Mouse (Mus musculus) embryonic facial prominence, embryonic 14.5 days (tissue): ENCODE results near the gene St8sia6. TPM values are rescaled to one million over a fixed set of nuclear protein-coding genes. Genes with fewer than 3 reads are reported as not detected.

ENCODE experiments used
- ATAC-seq: fragments of 200-750 bp; cut with Nextera tagmentation; 2 replicates; pipeline ENCODE4 v1.8.0; 2017; ENCODE audit warnings: low read depth, moderate number of reproducible peaks, moderate TSS enrichment
- DNase-seq: peaks from one replicate; pipeline ENCODE4 v3.0.0-alpha.2; 2015; ENCODE audit warnings: low spot score
- H3K27ac ChIP-seq: fragments of 300-500 bp; sonication (generic); replicated peaks from 2 replicates; pipeline ENCODE4 v1.5.1; 2014; ENCODE audit warnings: low read depth, mild to moderate bottlenecking, low read length, moderate library complexity
- H3K27me3 ChIP-seq: fragments of 300-500 bp; sonication (generic); replicated peaks from 2 replicates; pipeline ENCODE4 v1.6.1; 2014; ENCODE audit warnings: low read length; ENCODE audit not compliant: control insufficient read depth, insufficient read depth
- H3K36me3 ChIP-seq: fragments of 300-500 bp; sonication (generic); 2 replicates; pipeline ENCODE4 v1.6.1; 2014; ENCODE audit warnings: low read length, mixed read lengths; ENCODE audit not compliant: control insufficient read depth, insufficient read depth
- H3K4me1 ChIP-seq: fragments of 300-500 bp; sonication (generic); 2 replicates; pipeline ENCODE4 v1.6.1; 2014; ENCODE audit warnings: antibody characterized with exemption, low read length; ENCODE audit not compliant: control insufficient read depth, insufficient read depth
- H3K4me2 ChIP-seq: fragments of 300-500 bp; sonication (generic); 2 replicates; pipeline ENCODE4 v1.6.1; 2014; ENCODE audit warnings: low read depth, mild to moderate bottlenecking, low read length, moderate library complexity, mixed read lengths
- H3K4me3 ChIP-seq: fragments of 300-500 bp; sonication (generic); 2 replicates; pipeline ENCODE4 v1.5.1; 2014; ENCODE audit warnings: low read depth, mild to moderate bottlenecking, low read length
- H3K9ac ChIP-seq: fragments of 300-500 bp; sonication (generic); 2 replicates; pipeline ENCODE4 v1.6.1; 2014; ENCODE audit warnings: low read depth, mild to moderate bottlenecking, low read length, moderate library complexity, mixed read lengths
- H3K9me3 ChIP-seq: fragments of 300-500 bp; sonication (generic); 2 replicates; pipeline ENCODE4 v1.6.1; 2016; ENCODE audit warnings: low read length; ENCODE audit not compliant: control insufficient read depth
- WGBS: fragments of 180-500 bp; shearing (Covaris S2); extraction: QIAGEN DNeasy Blood & Tissue Kit; methylation state at CpG from one replicate; pipeline ENCODE4 v1.1.7; 2014; 5-methylcytosine and 5-hydroxymethylcytosine counted together
- polyA plus RNA-seq: library from polyadenylated mRNA; unstranded; fragments of >200 nt; fragmentation: Nextera tagmentation; extraction: Ambion mirVana; gene quantifications from 2 replicates; pipeline ENCODE4 v1.2.1, GENCODE M21; 2014

The St8sia6 gene
- polyA plus RNA-seq, 1 experiment from 2014 or later: 1.8 TPM

DNA sequence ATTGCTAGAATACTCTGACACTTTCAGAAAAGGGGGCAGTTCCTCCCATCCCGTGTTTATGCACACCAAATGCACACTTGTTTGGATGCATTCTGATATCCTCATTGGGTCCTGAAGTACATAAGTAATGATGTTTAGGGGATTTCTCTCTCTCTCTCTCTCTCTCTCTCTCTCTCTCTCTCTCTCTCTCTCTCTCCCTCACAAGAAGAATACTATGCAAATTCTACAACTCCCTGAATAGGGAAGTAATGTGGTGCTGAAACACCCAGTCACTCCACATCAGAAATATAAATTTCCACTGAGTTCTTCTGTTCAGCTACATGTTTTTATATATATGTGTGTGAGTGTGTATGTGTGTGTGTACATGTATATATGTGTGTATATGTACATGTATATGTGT lies 43.1 kb downstream of the St8sia6 start:
- no peak for DNase-seq
- Histone ChIP-seq H3K4me1 (no peaks in the 10 kb centered on the region), H3K4me3 (no peak overlapping the region), H3K9me3 (no peaks in the 10 kb centered on the region), H3K4me2 (no peak overlapping the region), H3K27ac (no peak overlapping the region; the same call in 1 of the 2 replicates), H3K36me3 (no peaks in the 10 kb centered on the region), H3K27me3 (no peaks in the 10 kb centered on the region), H3K9ac (no peak overlapping the region)
- 67% methylated on average over 1 of the region's 1 CpGs for WGBS
- no peak for ATAC-seq

DNA sequence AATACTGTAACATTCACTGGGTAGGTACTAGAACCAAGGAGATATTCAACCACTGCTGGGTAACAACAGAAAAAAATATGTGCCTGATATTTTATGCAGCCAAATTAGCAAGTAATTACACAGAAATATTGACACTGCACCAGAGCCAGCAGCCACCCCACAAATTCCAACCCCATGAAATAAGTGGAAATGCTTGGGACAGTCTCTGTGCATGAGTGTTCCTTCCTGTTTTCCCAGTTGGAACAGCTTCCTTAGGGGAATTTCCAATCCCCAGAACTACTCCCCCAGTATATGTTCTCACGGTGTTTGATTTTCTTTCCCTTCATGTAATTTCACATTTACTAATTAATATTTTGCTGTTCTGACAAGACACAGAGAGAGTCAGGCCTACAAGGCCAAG lies 43.8 kb downstream of the St8sia6 start:
- ATAC-seq: no peak
- Histone ChIP-seq H3K9me3 (no peaks in the 10 kb centered on the region), H3K4me2 (no peak overlapping the region), H3K27me3 (no peaks in the 10 kb centered on the region), H3K36me3 (no peaks in the 10 kb centered on the region), H3K9ac (no peak overlapping the region), H3K4me1 (no peaks in the 10 kb centered on the region), H3K4me3 (no peak overlapping the region), H3K27ac (no peak overlapping the region)
- WGBS: 44% methylated on average over 1 of the region's 1 CpGs
- no peak for DNase-seq

DNA sequence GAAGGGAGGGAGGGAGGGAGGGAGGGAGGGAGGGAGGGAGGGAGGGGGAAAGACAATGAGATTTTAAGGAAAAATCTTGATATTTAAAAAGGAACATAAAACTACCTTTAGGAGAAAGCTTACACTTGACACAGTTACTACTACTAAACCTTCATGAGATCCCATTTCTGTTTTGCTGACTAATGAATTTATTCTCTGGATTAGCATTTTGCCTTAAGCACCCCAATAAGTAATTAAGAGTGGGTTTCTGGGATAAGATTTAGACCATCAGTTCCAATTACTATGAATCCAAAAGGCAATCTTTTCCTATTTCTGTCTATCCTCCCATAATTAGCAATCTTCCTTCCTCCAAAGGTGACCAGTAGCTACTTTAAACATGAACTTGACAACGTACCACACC lies 44.7 kb downstream of the St8sia6 start:
- Histone ChIP-seq H3K4me1 (no peaks in the 10 kb centered on the region), H3K4me3 (no peak overlapping the region)
- WGBS: 87% methylated on average over 1 of the region's 1 CpGs

DNA sequence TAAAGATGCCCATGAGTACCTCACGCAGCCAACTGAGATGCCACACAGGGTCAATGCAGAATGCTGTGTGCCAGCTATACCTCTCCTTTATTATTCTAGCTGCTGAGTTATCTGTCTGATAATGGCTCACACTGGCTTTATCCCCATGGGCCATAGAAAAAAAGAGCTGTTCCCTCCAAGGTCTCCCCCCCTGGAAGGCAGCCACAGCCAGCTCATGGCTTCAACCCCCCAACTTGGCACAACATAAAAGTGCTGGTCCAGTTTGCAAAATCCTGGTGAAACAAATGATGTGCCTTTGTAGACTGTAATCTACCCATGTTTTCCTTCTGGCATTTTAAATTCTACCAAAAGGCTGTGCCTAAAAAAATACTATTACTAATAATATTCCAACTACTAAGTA lies 46.3 kb downstream of the St8sia6 start:
- Histone ChIP-seq H3K4me1 (no peaks in the 10 kb centered on the region), H3K9me3 (no peaks in the 10 kb centered on the region), H3K36me3 (no peaks in the 10 kb centered on the region), H3K9ac (no peak overlapping the region), H3K4me3 (no peak overlapping the region), H3K27ac (no peak overlapping the region), H3K27me3 (no peaks in the 10 kb centered on the region), H3K4me2 (no peak overlapping the region)
- DNase-seq (no peak), ATAC-seq (no peak)
- WGBS: 92% methylated on average over 1 of the region's 1 CpGs

More for the DNA sequence above, 44.7 kb downstream of the St8sia6 start:
- ATAC-seq: no peak
- Histone ChIP-seq H3K27ac (no peak overlapping the region), H3K27me3 (no peaks in the 10 kb centered on the region), H3K36me3 (no peaks in the 10 kb centered on the region), H3K9me3 (no peaks in the 10 kb centered on the region), H3K4me2 (no peak overlapping the region), H3K9ac (no peak overlapping the region)
- DNase-seq: no peak

DNA sequence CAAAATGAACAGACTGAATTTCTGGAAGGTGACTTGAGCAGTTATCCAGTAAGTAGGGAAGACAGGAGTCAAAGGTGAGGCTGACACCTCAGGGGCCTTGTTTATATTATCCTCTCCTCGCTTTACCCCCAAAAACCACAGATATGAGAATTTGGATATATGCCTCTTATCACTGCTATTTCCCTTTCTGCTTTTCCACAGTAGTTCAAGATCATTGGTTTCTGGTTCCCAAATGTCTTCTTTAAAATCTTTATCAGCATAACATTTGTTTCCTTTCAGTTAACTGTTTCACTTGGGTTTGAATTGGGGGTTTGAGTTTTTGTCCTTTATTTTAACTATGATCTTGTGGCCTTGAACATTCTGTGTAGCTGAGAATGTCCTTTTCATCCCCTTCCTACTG lies 47.8 kb downstream of the St8sia6 start:
- no peaks in the 10 kb centered on the region for H3K27me3 ChIP-seq
- no peak for ATAC-seq
- no peaks in the 10 kb centered on the region for H3K4me1 ChIP-seq
- no peak for DNase-seq
- 71% methylated on average over 1 of the region's 1 CpGs for WGBS
- no peak overlapping the region for H3K4me2 ChIP-seq
- no peaks in the 10 kb centered on the region for H3K36me3 ChIP-seq
- no peaks in the 10 kb centered on the region for H3K9me3 ChIP-seq
- no peak overlapping the region for H3K9ac ChIP-seq
- H3K4me3 ChIP-seq: no peak overlapping the region
- no peak overlapping the region for H3K27ac ChIP-seq

DNA sequence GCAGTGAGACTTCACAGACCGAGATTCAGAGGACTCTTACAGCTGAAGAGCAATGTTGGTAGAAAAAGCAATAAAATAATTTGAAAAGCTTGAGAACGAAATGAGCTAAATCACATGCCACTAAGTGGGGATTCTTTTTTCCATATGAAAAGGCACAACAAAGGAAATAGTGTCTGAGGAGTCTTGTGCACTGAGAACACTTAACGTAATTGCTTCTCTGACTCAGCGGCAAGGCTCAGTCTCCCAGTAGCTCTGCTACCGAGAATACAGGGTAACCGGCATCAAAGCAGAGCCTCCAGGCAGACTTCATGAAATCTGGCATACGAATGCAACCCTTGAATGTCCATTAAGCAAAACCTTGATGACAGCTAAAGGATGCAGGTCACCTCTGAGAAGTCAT lies 55.2 kb downstream of the St8sia6 start:
- ATAC-seq (no peak), DNase-seq (no peak)
- Histone ChIP-seq H3K4me3 (no peak overlapping the region), H3K27me3 (no peaks in the 10 kb centered on the region), H3K36me3 (no peaks in the 10 kb centered on the region), H3K9me3 (no peaks in the 10 kb centered on the region), H3K4me1 (no peaks in the 10 kb centered on the region), H3K9ac (no peak overlapping the region), H3K27ac (no peak overlapping the region), H3K4me2 (no peak overlapping the region)
- 37% methylated on average over 7 of the region's 7 CpGs for WGBS

DNA sequence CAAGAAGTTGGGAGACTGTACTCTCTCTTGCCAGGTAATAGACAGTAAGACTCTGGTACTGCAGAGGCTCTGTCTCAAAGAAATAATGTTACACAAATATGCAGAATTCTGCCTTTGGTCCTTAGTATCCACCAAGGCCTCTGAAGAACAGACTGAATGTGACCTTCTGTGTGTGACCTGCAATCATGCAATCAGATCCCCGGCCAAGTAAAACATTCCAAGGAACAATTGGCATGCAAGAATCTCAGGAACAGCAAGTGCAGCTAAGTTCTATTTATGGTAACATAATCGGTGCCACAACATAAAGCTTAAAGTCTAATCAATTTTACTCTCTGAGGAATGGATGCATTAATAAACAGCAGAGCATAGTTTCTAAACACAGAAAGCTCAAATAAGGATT lies 66.0 kb downstream of the St8sia6 start:
- WGBS: 27% methylated on average over 2 of the region's 2 CpGs
- Histone ChIP-seq H3K27ac (no peak overlapping the region), H3K27me3 (no peaks in the 10 kb centered on the region), H3K9ac (no peak overlapping the region), H3K4me2 (no peak overlapping the region), H3K4me1 (no peaks in the 10 kb centered on the region), H3K9me3 (no peaks in the 10 kb centered on the region), H3K4me3 (no peak overlapping the region), H3K36me3 (no peaks in the 10 kb centered on the region)
- peak; percentile 16 for DNase-seq
- ATAC-seq: no peak

DNA sequence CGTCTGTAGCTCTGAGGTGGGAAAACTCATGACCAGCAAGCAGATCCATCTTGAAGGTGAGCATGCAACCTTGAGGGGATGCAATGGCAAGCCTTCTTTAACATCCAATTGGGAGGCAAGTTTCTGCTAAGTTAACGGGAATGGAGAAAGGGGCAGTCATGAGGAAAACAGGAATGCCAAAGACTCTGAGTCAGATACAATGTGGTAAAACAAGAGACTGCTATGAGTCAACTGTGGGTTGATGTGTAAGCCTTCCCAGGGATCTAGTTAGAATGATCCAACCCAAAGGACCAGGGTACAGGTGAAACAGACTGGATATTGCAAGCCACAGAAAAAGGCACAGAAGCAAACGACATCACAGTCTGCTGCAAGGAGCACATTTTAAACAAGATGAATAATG lies 68.3 kb downstream of the St8sia6 start:
- no peak for ATAC-seq
- H3K4me2 ChIP-seq: no peak overlapping the region
- no peaks in the 10 kb centered on the region for H3K36me3 ChIP-seq
- H3K4me3 ChIP-seq: no peak overlapping the region
- DNase-seq: no peak
- no peaks in the 10 kb centered on the region for H3K9me3 ChIP-seq
- WGBS: 76% methylated on average over 3 of the region's 3 CpGs
- H3K27me3 ChIP-seq: no peaks in the 10 kb centered on the region
- no peak overlapping the region for H3K9ac ChIP-seq
- H3K4me1 ChIP-seq: no peaks in the 10 kb centered on the region
- H3K27ac ChIP-seq: no peak overlapping the region

DNA sequence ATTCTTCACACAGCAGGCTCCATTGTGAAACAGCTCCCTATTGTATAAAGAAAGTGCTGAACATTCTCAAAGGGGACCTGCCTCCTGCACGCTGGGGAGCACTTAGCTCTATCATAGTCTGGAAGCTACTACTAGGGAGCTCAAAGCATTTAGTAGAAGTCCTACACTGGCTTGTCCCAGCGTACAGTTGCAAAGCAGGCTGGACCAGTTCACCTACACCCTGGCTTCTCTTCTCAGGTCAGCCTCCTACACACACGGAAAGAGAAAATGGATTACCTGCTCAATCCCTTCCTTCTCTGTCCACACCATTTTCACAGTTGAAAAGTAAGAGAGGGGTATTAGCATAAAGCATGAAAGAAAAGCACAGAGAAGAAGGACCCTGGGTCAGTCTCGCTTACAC lies 71.6 kb downstream of the St8sia6 start:
- H3K4me1 ChIP-seq: no peaks in the 10 kb centered on the region
- H3K27ac ChIP-seq: no peak overlapping the region
- no peak overlapping the region for H3K4me2 ChIP-seq
- WGBS: 66% methylated on average over 4 of the region's 4 CpGs
- no peak overlapping the region for H3K9ac ChIP-seq
- H3K36me3 ChIP-seq: no peaks in the 10 kb centered on the region
- H3K9me3 ChIP-seq: no peaks in the 10 kb centered on the region
- DNase-seq: peak; percentile 22
- H3K27me3 ChIP-seq: no peaks in the 10 kb centered on the region
- H3K4me3 ChIP-seq: no peak overlapping the region
- peak; percentile 75; the same call in 1 of the 2 replicates for ATAC-seq
